Mouse (Mus musculus) spleen, adult 2 months (tissue): Measurements from ENCODE around the gene Hmga1.

Experiments used
- CTCF ChIP-seq: fragments of 200-500 bp; IDR thresholded peaks from 2 replicates; pipeline ENCODE4 v1.5.1; 2011; ENCODE audit warnings: mild to moderate bottlenecking, inconsistent platforms; ENCODE audit not compliant: insufficient read depth, insufficient read length, insufficient replicate concordance; ENCODE audit errors: extremely low read depth
- POLR2A ChIP-seq: fragments of 200-500 bp; IDR thresholded peaks from 2 replicates; pipeline ENCODE4 v1.6.1; 2011; ENCODE audit warnings: low read depth, low read length, inconsistent platforms

- no peak for TF ChIP-seq CTCF
- TF ChIP-seq POLR2A: no peak
Measured at GRCm38 (mm10) chr17:27563771-27564244, 7.5 kb downstream of the Hmga1 start.
